Mouse (Mus musculus): ENCODE measurements around the gene Qrich2. TPM values are rescaled to one million over a fixed set of nuclear protein-coding genes. Genes with fewer than 3 reads are reported as not detected.
"Not testable (repeated sequence)": the region's sequence is repeated elsewhere in the genome, so short reads cannot be mapped to it uniquely, and the experiment has no call there.

Gene Qrich2
- polyA plus RNA-seq, 1 experiment from 2014 or later, result not detected

GRCm38 (mm10) chr11:116470896-116471295 is 4.9 kb upstream of the Qrich2 start:
- H3K9ac ChIP-seq, result peak overlapping the region; percentile 2; the same call in 1 of the 2 replicates
- H3K36me3 ChIP-seq, result peaks cover 58% of the 10 kb centered on the region
- H3K4me2 ChIP-seq, result no peak overlapping the region
- peak; percentile 45; the same call in 1 of the 2 replicates for ATAC-seq (replicated peaks; ENCODE audit: insufficient number of reproducible peaks, insufficient read depth, low FRiP score, low read depth)
- peak overlapping the region; percentile 64 for H3K27ac ChIP-seq
- no peak overlapping the region for H3K4me3 ChIP-seq
- H3K4me1 ChIP-seq (replicated peaks), result peaks cover 14% of the 10 kb centered on the region
- H3K27me3 ChIP-seq, result 0 out of 2 replicates have a peak, but pooled peaks cover under 1% of the 10 kb centered on the region
- H3K9me3 ChIP-seq (replicated peaks), result no peaks in the 10 kb centered on the region
- 49% methylated on average over 4 of the region's 4 CpGs for WGBS

GRCm38 (mm10) chr11:116470249-116470648 is 4.2 kb upstream of the Qrich2 start:
- Histone ChIP-seq H3K9me3 (replicated peaks) (no peaks in the 10 kb centered on the region), H3K27ac (peak overlapping the region; percentile 64), H3K27me3 (peaks cover 4% of the 10 kb centered on the region; the same call in 1 of the 2 replicates), H3K36me3 (peaks cover 51% of the 10 kb centered on the region), H3K4me3 (no peak overlapping the region), H3K4me1 (replicated peaks) (peaks cover 14% of the 10 kb centered on the region), H3K4me2 (no peak overlapping the region), H3K9ac (0 out of 2 replicates have a peak overlapping the region, but pooled peaks have one; percentile 2)
- ATAC-seq (replicated peaks; ENCODE audit: insufficient number of reproducible peaks, insufficient read depth, low FRiP score, low read depth), result no peak
- WGBS, result 88% methylated on average over 3 of the region's 3 CpGs

GRCm38 (mm10) chr11:116468338-116468737 is 2.3 kb upstream of the Qrich2 start:
- Histone ChIP-seq H3K36me3 (peaks cover 35% of the 10 kb centered on the region), H3K4me1 (replicated peaks) (peaks cover 17% of the 10 kb centered on the region)
- ATAC-seq (replicated peaks; ENCODE audit: insufficient number of reproducible peaks, insufficient read depth, low FRiP score, low read depth); H3K27me3 ChIP-seq; H3K4me2 ChIP-seq; H3K4me3 ChIP-seq; H3K27ac ChIP-seq; H3K9ac ChIP-seq; H3K9me3 ChIP-seq (replicated peaks): not testable (repeated sequence)
- WGBS, result 74% methylated on average over 3 of the region's 3 CpGs

- Histone ChIP-seq H3K9me3 (replicated peaks) (no peaks in the 10 kb centered on the region), H3K4me1 (replicated peaks) (peaks cover 3% of the 10 kb centered on the region), H3K36me3 (no peaks in the 10 kb centered on the region), H3K4me2 (no peak overlapping the region), H3K4me3 (no peak overlapping the region), H3K27ac (no peak overlapping the region), H3K9ac (no peak overlapping the region), H3K27me3 (peaks cover 8% of the 10 kb centered on the region; the same call in 1 of the 2 replicates)
- 0 out of 2 replicates have a peak, but pooled peaks have one; percentile 50 for ATAC-seq (replicated peaks; ENCODE audit: insufficient number of reproducible peaks, insufficient read depth, low FRiP score, low read depth)
- 2% methylated on average over 2 of the region's 2 CpGs for WGBS
These were observed 2.2 kb downstream of the Qrich2 start for GRCm38 (mm10) chr11:116463833-116464232.

GRCm38 (mm10) chr11:116463338-116463737 is 2.7 kb downstream of the Qrich2 start:
- Histone ChIP-seq H3K4me3 (no peak overlapping the region), H3K27ac (no peak overlapping the region), H3K27me3 (peaks cover 8% of the 10 kb centered on the region; the same call in 1 of the 2 replicates), H3K36me3 (no peaks in the 10 kb centered on the region), H3K9me3 (replicated peaks) (no peaks in the 10 kb centered on the region), H3K9ac (no peak overlapping the region), H3K4me1 (replicated peaks) (peaks cover 3% of the 10 kb centered on the region), H3K4me2 (no peak overlapping the region)
- whole genome bisulfite sequencing, result 57% methylated on average over 5 of the region's 5 CpGs
- no peak for ATAC-seq (replicated peaks; ENCODE audit: insufficient number of reproducible peaks, insufficient read depth, low FRiP score, low read depth)

GRCm38 (mm10) chr11:116459786-116460185 is 6.3 kb downstream of the Qrich2 start:
- Histone ChIP-seq H3K27ac (no peak overlapping the region), H3K27me3 (peaks cover 5% of the 10 kb centered on the region), H3K4me2 (no peak overlapping the region), H3K9ac (no peak overlapping the region), H3K4me1 (replicated peaks) (peaks cover 3% of the 10 kb centered on the region), H3K9me3 (replicated peaks) (no peaks in the 10 kb centered on the region), H3K36me3 (no peaks in the 10 kb centered on the region), H3K4me3 (no peak overlapping the region)
- 57% methylated on average over 4 of the region's 4 CpGs for WGBS
- no peak for ATAC-seq (replicated peaks; ENCODE audit: insufficient number of reproducible peaks, insufficient read depth, low FRiP score, low read depth)

GRCm38 (mm10) chr11:116456234-116456633 is 9.8 kb downstream of the Qrich2 start:
- Histone ChIP-seq H3K27me3 (peaks cover 16% of the 10 kb centered on the region), H3K36me3 (no peaks in the 10 kb centered on the region), H3K4me1 (replicated peaks) (no peaks in the 10 kb centered on the region), H3K27ac (no peak overlapping the region), H3K9ac (no peak overlapping the region), H3K9me3 (replicated peaks) (no peaks in the 10 kb centered on the region), H3K4me3 (no peak overlapping the region), H3K4me2 (no peak overlapping the region)
- ATAC-seq (replicated peaks; ENCODE audit: insufficient number of reproducible peaks, insufficient read depth, low FRiP score, low read depth), result no peak
- 84% methylated on average over 8 of the region's 8 CpGs for WGBS

GRCm38 (mm10) chr11:116453889-116454288 is 12.2 kb downstream of the Qrich2 start:
- H3K4me2 ChIP-seq, result no peak overlapping the region
- H3K27me3 ChIP-seq, result peaks cover 16% of the 10 kb centered on the region
- H3K4me3 ChIP-seq, result no peak overlapping the region
- no peak overlapping the region for H3K9ac ChIP-seq
- no peak for ATAC-seq (replicated peaks; ENCODE audit: insufficient number of reproducible peaks, insufficient read depth, low FRiP score, low read depth)
- WGBS, result 80% methylated on average over 10 of the region's 10 CpGs
- H3K4me1 ChIP-seq (replicated peaks), result no peaks in the 10 kb centered on the region
- H3K9me3 ChIP-seq (replicated peaks), result no peaks in the 10 kb centered on the region
- H3K27ac ChIP-seq, result no peak overlapping the region
- no peaks in the 10 kb centered on the region for H3K36me3 ChIP-seq

- Histone ChIP-seq H3K27me3 (peaks cover 32% of the 10 kb centered on the region), H3K4me3 (no peak overlapping the region), H3K27ac (no peak overlapping the region), H3K4me1 (replicated peaks) (peaks cover 4% of the 10 kb centered on the region), H3K4me2 (no peak overlapping the region), H3K9ac (no peak overlapping the region), H3K9me3 (replicated peaks) (no peaks in the 10 kb centered on the region), H3K36me3 (no peaks in the 10 kb centered on the region)
- no peak for ATAC-seq (replicated peaks; ENCODE audit: insufficient number of reproducible peaks, insufficient read depth, low FRiP score, low read depth)
- 90% methylated on average over 3 of the region's 3 CpGs for WGBS
These were observed 16.7 kb downstream of the Qrich2 start for GRCm38 (mm10) chr11:116449341-116449740.

- Histone ChIP-seq H3K27me3 (peaks cover 25% of the 10 kb centered on the region), H3K9ac (no peak overlapping the region), H3K4me1 (replicated peaks) (peaks cover 4% of the 10 kb centered on the region), H3K27ac (no peak overlapping the region), H3K36me3 (no peaks in the 10 kb centered on the region), H3K9me3 (replicated peaks) (no peaks in the 10 kb centered on the region), H3K4me3 (no peak overlapping the region), H3K4me2 (no peak overlapping the region)
- WGBS, result 64% methylated on average over 5 of the region's 5 CpGs
- no peak for ATAC-seq (replicated peaks; ENCODE audit: insufficient number of reproducible peaks, insufficient read depth, low FRiP score, low read depth)
These were observed 18.2 kb downstream of the Qrich2 start for GRCm38 (mm10) chr11:116447822-116448221.

- H3K9me3 ChIP-seq (replicated peaks), result no peaks in the 10 kb centered on the region
- H3K27ac ChIP-seq, result no peak overlapping the region
- H3K9ac ChIP-seq, result no peak overlapping the region
- no peak for ATAC-seq (replicated peaks; ENCODE audit: insufficient number of reproducible peaks, insufficient read depth, low FRiP score, low read depth)
- WGBS, result 9% methylated on average over 19 of the region's 19 CpGs
- H3K4me2 ChIP-seq, result no peak overlapping the region
- peaks cover 25% of the 10 kb centered on the region for H3K27me3 ChIP-seq
- no peaks in the 10 kb centered on the region for H3K36me3 ChIP-seq
- peaks cover 4% of the 10 kb centered on the region for H3K4me1 ChIP-seq (replicated peaks)
- no peak overlapping the region for H3K4me3 ChIP-seq
These were observed 19.6 kb downstream of the Qrich2 start for GRCm38 (mm10) chr11:116446308-116446887.
